Mouse (Mus musculus): ENCODE results near the gene Olfr357.

Gene Olfr357

DNA sequence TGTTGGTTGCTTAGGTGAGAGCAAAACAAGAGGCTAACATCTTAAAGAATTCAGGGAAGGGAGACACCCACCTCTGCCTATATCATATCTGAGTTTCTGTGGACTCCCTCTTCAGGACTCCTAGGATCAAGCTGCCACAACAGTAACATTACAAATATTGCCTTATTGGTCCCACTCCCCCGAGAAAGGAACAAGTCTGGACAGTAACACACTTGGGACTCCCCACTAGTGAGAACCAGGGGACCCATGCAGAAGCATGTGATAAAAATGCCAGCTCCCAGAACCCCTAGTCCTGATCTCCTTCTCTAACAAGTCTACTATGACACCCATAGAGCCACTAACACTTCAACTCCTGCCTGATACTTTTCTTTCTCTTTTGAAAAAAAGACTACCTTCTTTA, at the start of gene Olfr357:
Olfr357 (plus strand) TSS at position 301 of the 400 bp plus-strand sequence.
- DNase-seq (ENCODE audit: low spot score in 2 of 2): no peak

DNA sequence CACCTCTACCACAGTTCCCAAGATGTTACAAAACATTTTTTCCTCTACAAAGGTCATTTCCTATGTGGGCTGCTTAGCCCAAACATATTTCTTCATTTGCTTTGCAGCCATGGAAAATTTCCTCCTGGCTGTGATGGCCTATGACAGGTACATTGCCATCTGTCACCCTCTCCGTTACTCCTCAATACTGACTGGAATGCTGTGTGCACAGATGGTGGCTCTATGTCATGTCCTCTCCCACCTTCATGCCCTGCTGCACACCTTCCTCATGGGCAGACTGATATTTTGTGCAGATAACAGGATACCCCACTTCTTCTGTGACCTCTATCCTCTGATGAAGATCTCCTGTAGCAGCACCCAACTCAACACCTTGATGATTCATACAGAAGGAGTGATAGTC, 3.4 kb downstream of the Olfr357 start:
- no peak for DNase-seq (ENCODE audit: low spot score in 2 of 2)

DNA sequence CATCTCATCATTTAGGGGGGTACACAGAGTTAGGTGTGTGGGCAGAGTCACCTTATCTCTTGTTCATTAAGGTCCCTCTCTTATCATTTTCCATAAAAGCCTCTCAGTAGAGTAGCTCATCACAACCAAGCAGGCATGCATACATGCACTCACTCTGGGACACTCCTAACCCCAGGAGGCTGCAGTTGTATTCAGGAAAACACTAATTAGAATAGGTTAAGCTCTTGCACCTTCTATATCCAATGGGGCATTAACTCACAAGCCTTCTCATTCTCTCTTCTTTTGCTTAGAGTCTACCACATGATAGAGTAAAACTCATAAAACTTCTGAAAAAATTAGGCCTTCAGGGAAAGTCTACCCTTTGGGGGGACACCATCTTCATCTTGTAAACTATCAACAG, 15.6 kb downstream of the Olfr357 start, which contains the start of gene Olfr358:
Olfr358 (minus strand) TSS at position 101 of the 400 bp plus-strand sequence.
- DNase-seq (ENCODE audit: low spot score in 2 of 2): no peak

Measured in urinary bladder, postnatal 4 days (tissue).